Mouse (Mus musculus) layer of hippocampus, postnatal 36 days (tissue): ENCODE measurements around the gene Cyp4f18. TPM values are rescaled to one million over a fixed set of nuclear protein-coding genes. Genes with fewer than 3 reads are reported as not detected.
"Not testable (repeated sequence)": the region's sequence is repeated elsewhere in the genome, so short reads cannot be mapped to it uniquely, and the experiment has no call there.

Experiments
- DNase-seq, 2 experiments: peaks; one replicate each; pipeline ENCODE4 v3.0.0; 2022
- total RNA-seq, 2 experiments: library from RNA; stranded (reverse); gene quantifications; 2 replicates each; pipeline ENCODE4 v1.2.3; 2021

Gene Cyp4f18
- not detected for total RNA-seq

DNA sequence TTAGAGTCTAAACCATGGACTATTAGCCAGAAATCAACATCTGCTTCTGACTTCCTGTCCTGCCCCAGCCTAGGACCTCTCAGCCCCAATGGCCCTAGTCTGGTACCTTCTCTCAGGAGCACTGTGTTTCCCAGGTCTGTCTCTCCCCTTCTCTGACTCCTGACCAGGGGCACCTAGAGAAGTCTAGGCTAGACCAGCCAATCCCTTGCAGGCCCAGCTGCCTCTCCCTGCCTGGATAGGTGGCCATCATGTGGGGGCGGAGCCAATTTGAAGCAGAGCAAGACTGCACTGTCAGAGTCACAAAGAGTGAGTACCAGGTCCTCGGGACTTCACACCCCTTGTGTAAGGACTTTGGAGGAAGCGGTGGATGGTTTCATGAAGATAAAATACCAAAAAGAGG is at the start of gene Cyp4f18:
Gene Cyp4f18, minus strand, starts transcription at position 154 of the 400 bp plus-strand sequence.
- DNase-seq, result no peak

DNA sequence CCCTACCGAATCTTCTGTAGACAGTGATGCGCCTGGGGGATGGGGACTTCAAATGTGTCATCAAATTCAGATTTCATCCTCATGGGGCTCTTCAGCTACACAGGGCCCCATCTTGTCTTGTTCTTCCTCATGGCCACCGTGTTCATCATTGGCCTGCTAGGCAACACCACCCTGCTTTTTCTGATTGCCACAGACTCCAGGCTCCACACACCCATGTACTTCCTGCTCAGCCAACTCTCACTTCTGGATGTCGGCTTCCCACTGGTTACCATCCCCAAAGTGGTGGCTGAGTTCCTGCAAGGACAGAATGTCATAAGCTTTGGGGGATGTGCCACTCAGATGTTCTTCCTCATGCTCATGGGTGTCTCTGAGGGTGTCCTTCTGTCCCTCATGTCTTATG is 48.2 kb upstream of the Cyp4f18 start:
- DNase-seq, result not testable (repeated sequence)

DNA sequence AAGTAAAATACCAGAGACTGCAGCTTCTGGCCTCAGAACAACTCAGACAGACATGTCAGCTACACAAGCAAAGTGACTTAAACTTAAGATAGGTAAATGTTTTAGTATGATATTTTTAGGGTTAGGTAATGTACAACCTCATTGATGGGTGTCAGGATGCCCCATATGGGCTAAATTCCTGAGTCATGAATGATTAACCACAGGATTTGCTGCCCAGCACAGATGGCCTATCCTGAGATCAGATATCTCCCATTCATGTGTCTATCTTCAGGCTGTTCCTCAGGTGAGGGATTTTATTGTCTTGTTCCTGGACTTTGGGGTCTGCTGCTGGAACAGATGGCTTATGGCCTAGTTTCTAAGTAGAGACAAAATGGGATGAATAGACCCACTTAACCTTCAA is 45.2 kb upstream of the Cyp4f18 start:
- DNase-seq, result not testable (repeated sequence)

DNA sequence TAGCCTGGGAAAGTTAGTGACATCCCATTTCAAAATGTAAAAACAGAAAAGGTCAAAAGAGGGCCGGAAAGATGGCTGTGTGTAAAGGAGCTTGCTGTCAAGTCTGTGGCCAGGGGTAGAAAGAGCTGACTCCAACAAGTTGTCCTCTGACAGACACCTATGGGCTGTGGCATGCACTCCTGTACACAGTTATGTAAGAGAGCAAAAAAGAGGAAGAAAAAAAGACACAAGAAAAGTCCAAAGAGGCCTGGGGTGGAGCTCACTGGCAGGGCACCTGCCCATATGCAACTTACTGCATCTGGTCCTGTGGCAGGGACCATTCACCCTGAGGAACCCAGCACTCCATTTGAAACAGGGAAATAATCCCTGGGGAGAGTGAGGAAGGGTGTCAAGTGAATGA is 33.1 kb upstream of the Cyp4f18 start:
- DNase-seq, result no peak

DNA sequence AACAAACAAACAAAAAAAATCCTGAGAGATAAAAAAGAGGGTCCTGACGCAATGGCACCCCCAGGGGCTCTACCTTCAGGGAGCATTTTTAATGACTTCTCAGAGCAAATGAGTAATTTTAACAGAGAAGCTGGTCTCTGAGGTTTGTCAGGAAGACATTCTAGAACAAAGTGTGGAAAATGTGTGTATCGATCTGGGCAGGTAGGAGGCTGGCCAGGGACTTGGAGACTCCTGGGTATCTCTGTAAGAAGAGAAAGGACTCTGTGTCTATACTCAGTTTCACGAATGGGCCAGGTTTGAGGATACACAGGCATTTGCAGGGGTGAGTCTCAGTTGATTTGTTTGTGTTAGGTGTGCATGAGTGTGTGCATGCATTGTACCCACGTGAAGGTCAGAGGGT is 31.5 kb upstream of the Cyp4f18 start, which contains the start of gene Olfr372:
Gene Olfr372, plus strand, starts transcription at position 301 of the 400 bp plus-strand sequence.
- DNase-seq, result not testable (repeated sequence)

DNA sequence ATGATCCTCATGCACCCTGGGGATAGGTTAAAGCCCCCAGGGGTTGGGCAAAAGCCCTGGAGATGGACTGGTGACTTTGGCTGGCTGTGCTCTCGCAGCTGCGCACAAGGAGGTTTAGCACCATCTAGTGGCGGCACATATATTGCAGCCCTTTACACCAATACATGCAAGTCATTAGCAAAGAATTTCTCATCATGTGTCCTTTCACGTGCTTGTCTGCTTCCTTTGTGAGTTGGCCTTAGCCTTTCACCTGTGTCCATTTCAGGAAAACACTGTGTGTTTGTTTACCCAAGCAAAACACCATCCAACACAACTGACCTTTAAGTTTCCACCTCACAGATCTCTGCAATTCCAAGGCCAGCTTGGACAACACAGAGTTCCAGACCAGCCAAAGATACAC is 23.5 kb upstream of the Cyp4f18 start:
- DNase-seq, result peak; percentile 17 to 51

DNA sequence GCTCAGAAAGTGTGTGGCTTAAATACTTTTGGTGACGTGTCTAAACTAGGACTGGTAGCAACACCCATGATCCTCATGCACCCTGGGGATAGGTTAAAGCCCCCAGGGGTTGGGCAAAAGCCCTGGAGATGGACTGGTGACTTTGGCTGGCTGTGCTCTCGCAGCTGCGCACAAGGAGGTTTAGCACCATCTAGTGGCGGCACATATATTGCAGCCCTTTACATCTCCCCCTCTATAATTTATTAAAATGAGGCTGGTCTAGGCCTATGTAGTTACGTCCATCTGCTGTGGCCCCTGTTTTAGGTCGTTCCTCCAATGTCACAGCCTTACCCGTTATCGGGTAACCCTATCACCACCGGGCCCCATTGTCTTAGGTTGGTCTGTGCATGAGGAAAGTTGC is 15.5 kb upstream of the Cyp4f18 start:
- DNase-seq, result peak in 1 of 2 experiments; percentile 15

DNA sequence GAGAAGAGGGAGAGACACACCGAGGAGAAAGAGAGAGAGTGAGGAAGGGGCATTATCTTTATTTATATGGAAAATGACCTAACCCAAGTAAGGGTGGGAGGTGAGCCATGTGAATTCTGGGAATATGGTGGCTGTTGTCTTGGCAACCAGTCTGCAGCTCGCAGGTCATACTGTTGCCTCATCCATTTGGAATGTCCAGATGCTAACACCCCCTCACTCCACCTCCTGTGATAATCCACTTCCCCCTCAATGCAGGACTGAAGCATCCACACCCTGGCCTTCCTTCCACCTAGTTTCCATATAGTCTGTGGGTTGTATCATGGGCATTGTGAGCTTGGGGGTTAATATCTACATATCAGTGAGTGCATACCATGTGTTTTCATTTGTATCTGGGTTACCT is 10.4 kb upstream of the Cyp4f18 start:
- no peak for DNase-seq

DNA sequence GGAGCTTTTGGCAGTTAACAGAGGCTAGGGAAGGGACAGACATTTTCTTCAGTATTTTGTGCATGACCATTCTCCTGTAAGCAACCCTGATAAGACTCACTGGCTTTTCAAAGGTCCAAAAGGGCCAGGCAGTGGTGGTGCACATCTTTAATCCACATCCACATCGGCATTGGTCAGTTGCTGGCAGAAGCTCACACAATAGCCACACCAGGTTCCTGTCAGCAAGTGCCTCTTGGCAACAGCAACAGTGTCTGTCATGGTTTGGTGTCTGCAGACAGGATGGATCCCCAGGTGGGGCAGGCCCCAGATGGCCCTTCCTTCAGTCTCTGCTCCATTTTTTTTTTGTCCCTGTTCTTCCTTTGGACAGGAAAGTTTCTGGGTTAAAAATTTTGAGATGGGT is 9.6 kb upstream of the Cyp4f18 start:
- DNase-seq, result not testable (repeated sequence)

DNA sequence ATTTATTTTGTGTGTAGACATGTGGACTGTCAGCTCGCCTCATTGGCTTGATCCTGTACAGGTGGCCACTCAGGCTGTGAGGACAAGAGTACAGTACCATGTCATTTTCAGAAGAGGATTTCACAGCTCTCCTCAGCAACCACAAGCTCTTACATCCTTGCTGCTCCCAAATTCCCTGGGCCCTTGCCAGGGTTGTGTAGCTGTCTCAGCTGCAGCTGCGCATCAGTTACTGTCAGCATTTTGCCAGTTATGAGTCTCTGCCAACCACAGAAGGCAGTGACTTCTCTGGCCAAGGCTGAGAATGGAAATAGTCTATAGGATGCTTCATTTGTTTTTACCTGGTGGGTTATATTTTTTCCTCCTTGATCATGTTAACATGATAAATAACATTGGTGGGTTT is 8.7 kb upstream of the Cyp4f18 start:
- no peak for DNase-seq

DNA sequence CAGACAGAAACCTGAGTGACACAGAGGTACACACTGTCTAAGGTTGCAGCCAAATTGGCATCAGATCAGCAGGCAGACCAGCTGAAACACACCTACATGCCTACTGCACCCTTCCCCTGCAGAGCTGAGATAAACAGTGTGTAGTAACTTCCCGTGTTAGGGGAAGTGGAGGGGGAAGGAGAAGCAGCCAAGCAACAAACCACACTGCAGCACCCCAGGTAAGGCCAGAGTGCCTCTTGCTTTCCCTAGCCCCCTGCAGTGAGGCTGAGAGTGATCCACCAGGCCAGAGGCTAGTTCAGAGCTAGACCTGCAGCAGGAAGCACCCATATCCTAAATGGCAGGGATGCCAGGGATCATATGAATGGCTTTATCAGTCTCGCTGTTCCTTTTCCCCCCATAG is 7.9 kb upstream of the Cyp4f18 start:
- DNase-seq, result not testable (repeated sequence)

DNA sequence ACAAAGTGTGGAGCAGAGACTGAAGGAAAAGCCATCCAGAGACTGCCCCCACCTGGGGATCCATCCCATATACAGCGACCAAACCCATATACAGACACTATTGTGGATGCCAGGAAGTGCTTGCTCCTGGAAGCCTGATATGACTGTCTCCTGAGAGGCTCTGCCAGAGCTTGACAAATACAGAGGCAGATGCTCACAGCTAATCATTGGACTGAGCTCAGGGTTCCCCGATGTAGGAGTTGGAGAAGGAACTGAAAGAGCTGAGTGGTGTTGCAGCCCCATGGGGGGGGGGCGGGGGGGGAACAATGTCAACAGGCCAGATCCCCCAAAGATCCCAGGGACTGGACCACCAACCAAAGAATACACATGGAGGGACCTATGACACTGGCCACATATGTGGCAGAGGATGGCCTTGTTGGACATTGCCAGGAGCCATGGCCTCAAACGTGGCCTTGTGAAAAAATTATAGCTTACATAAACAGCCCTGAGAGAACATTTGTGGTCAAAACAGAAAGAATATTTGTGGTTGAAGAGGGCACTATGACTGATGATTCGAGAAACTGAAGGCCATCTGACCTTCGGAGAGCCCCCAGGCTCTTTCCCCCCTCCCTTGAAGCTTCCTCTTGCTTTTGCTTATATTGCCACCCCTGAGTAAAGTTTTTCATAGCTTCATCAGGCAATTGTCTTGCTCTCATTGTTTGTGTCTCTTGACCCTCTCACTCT is 4.2 kb upstream of the Cyp4f18 start:
- DNase-seq, result not testable (repeated sequence)

DNA sequence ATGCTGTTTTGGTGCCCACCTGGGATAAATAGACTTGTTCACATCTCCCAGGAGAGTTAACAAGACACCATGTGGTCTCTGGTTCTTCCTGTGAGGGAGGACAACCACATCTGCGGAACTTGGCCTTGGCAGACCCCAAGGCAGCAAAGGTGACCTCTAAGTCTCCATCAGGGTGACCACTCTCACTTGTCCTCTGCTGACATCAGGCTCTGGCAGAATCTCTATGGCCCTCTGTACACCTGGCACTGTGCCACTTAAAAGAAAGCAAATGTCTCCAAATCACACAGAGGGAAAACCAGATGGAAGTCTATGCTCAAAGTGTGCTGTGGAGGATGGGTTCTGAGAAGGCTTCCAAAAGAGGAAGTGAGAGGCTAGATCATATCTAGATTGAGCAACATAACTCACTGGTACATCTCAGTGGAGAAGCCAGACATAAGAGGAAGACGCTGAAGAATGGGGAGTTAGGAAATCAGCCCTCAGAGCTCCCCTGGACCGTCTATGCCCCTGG is 1.2 kb downstream of the Cyp4f18 start:
- DNase-seq, result no peak

DNA sequence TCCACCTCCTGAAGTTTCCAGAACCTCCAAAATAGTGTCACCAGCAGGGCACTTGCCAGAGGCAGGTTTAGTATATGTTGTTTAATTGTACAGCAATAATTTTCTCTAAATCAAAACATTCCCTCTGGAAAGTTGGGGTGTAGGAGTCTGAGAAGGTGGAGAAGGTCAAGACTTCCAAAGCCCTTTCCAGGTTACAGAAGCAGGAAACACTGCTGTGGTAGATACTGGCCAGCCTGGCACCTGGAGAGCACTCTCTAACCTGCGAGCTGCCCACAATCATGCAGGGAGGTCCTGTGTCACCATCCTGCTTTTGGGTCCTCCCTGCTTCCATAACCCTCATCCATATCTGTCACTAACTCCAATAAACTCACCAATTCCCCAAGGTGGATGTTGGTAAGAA is 2.7 kb downstream of the Cyp4f18 start:
- no peak for DNase-seq

DNA sequence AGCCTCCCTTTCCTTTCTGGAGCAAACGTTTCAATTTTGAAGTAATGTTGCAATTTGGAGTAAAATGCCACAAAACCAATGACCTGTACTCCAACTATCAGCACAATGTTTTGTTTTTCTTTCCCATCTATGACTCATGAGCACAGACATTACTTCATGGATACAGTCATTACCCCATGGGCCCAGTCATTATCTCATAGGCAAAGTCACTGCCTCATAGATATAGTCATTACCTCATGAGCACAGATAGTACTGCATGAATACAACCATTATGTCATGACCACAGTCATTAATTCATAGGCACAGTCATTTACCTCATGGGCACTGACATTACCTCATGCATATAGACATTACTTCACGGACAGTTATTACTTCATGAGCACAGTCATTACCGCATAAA is 3.5 kb downstream of the Cyp4f18 start:
- DNase-seq, result no peak

DNA sequence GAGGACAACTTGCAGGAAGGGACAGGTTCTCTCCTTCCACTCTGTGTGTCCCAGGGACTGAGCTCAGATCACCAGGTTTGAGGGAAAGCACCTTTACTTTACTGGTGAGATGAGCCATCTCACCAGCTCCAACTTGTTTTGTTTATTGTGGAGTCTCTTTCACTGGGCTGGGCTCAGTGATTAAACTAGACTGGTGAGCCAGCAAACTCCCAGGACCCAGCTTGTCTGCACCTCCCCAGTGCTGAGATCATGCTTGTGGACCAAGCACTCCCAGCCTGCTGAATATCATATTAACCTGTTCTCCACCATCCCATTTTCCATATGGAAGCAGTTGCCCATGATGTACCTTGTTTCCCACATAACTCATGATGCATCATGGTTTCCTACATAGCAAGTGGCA is 6.5 kb downstream of the Cyp4f18 start:
- no peak for DNase-seq

DNA sequence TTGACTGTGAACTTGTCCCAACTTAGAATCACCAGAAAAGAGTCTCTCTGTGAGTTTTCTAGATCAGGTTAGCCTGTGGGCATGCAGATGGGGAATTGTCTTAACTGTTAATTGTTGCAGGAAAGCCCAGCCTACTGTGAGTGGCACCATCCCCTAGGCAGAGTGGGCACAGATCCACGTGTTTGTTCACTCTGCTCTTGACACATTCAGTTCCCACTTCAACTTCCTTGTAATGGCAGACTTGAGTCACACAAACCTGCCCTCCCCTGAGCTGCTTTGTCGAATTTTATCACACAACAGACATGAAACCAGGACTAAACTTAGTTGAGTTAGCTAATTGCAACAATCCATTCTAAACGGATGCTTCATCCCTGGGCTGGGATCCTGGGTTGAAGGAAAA is 9.2 kb downstream of the Cyp4f18 start:
- DNase-seq, result no peak

DNA sequence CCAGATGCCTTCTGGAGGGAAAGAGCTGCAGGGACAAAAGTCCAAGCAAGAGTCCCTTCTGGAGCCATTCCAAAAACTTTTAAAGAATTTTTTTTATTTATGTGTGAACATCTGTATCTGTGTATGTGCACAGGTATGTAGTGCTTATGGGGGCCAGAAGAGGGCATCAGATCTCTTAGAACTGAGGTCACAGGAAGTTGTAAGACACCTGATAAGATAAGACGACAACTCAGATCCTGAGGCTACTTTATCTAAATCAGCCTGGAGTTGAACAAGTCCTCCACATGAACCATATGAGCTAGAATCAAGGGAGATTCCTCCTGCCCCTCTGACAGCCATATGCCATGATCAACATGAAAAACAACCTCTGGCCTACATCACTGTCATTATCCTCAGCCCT is 10.0 kb downstream of the Cyp4f18 start:
- no peak for DNase-seq

DNA sequence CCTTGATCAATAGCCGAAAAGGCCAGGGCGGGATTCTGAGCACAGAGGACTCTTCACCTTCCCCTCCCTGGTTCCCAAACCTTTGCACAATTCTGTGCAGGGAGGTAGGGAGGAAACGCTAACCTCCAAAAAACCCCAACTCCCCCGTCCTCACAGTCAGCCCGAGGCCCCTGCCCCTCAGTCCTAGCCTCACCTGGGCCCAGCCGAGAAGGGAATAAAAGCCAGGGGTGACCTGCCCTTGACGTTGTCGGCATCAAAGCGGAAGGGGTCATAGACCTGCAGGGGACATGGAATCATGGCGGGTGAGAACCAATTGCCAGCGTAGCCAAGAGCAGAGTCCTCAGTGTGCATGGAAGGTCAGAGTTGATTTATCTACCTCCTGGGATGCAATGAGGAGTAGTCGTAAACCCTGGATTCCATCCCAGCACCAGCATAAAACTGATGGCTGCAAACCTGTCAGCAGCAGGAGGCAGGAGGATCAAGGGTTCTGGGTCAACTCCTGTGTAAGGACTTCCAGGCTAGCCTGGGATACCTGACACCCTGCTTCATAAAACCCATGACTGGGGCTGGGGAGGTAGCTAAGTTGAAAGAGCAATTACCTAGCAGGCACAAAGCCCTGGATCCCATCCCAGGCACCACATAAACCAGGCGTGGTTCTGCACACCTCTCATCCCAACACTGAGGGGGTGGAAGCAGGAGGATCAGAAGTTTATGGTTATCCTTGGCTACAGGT is 20.4 kb downstream of the Cyp4f18 start:
- no peak for DNase-seq

DNA sequence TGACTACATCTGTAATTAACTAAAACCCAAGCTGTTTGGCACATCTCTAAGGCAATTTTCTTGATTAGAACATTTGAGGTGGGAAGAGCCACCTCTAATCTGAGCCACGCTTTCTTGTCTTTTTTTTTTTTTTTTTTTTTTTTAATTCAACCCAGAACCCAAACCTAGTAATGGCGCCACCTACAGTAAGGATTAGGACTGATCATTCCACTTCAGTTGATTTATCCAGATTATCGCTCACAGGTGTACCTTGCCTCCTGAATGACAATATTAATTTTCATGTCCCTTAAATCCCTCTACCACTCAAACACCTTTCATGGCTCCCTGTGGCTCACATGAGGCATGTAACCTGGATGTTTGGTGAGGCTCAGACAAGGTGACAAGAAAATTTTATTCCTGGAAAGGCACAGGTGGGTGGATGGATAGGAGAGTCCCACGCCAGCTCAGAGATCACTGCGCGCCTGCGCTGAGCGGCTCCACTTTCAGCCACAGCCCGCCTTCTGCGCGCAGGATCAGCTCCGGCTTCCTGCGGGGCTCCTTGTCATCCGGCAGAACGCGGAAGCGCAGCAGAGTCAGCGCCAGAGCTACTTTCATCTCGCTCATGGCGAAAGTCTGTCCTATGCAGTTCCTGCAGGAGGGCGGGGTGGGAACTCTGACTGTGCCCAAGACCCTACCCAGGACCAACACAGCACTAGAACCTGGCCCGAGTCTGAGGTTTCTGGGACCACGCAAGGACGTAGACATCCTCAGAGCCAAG is 21.1 kb downstream of the Cyp4f18 start:
- peak; percentile 66 to 79 for DNase-seq

DNA sequence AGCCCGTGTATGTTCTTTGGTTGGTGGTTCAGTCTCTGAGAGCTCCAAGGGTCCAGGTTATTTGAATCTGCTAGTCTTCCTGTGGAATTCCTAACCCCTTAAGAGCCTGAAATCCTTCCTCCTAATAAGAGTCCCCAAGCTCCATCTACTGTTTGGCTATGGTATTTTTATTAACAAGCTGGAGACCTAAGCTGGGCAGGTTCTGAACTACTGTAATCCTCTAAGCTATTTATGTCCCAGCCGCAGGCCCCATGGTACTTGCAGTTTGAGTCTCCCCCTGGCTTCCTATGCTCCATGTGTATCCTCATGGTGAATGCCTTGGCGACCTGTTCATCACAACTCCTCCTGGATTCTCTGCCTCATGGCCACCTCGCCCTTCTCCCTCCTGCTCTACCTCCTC is 24.8 kb downstream of the Cyp4f18 start:
- no peak for DNase-seq

DNA sequence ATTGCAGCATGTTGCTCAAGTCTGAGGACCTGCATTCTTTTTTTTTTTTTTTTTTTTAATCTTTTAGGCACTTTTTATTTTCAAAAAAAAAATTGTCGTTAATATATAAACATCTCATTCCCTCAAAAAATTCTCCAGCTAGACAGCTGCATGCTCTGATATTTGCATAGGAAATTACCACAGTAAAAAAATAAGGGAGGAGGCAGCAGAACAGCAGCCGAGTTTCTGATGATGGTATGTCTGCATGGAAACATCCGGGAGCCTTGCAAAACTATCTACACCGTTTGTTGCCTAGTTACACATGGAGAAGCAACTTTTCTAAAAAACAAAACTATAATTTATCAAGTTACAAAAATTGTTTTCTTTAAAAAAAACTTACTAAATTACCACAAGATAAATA is 28.0 kb downstream of the Cyp4f18 start:
- no peak for DNase-seq

DNA sequence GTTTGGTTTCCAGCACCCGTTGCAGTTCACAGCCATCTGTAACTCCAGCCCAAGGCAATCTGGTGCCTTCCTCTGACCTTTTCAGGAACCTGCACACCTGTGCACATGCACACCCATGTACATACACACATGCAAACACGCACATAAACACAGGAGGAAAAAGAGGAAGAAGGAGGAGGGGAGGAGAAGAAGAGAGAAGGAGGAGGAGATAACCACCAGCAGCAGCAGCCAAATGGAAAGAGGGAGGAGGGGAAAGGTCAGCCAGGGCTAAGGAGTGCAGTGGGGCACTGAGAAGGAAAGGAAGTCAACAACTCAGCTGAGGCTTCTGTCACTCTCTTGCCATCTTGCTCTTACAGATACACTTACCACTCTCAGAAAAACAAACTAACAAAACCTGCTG is 28.4 kb downstream of the Cyp4f18 start:
- DNase-seq, result no peak
